Mouse (Mus musculus) limb, embryonic 15.5 days (tissue): ENCODE measurements around the gene Stk4. TPM values are rescaled to one million over a fixed set of nuclear protein-coding genes. Genes with fewer than 3 reads are reported as not detected.

Source experiments
- ATAC-seq: fragments of 200-750 bp; cut with Nextera tagmentation; 2 replicates; pipeline ENCODE4 v1.8.0; 2017; ENCODE audit warnings: low read depth, moderate TSS enrichment; ENCODE audit not compliant: insufficient number of reproducible peaks, low FRiP score, low TSS enrichment
- H3K27ac ChIP-seq: fragments of 300-500 bp; sonication (generic); 2 replicates; pipeline ENCODE4 v1.5.1; 2015; ENCODE audit warnings: moderate library complexity, mild to moderate bottlenecking, inconsistent platforms
- H3K27me3 ChIP-seq: fragments of 300-500 bp; sonication (generic); 2 replicates; pipeline ENCODE4 v1.6.1; 2015; ENCODE audit warnings: inconsistent platforms
- H3K36me3 ChIP-seq: fragments of 300-500 bp; sonication (generic); 2 replicates; pipeline ENCODE4 v1.6.1; 2015; ENCODE audit warnings: inconsistent platforms
- H3K4me1 ChIP-seq: fragments of 300-500 bp; sonication (generic); 2 replicates; pipeline ENCODE4 v1.6.1; 2015; ENCODE audit warnings: inconsistent platforms
- H3K4me2 ChIP-seq: fragments of 300-500 bp; sonication (generic); 2 replicates; pipeline ENCODE4 v1.6.1; 2015; ENCODE audit warnings: mild to moderate bottlenecking, inconsistent platforms
- H3K4me3 ChIP-seq: fragments of 300-500 bp; sonication (generic); 2 replicates; pipeline ENCODE4 v1.5.1; 2015; ENCODE audit warnings: mild to moderate bottlenecking, inconsistent platforms
- H3K9ac ChIP-seq: fragments of 300-500 bp; sonication (generic); 2 replicates; pipeline ENCODE4 v1.6.1; 2015; ENCODE audit warnings: inconsistent platforms
- H3K9me3 ChIP-seq: fragments of 300-500 bp; sonication (generic); 2 replicates; pipeline ENCODE4 v1.6.1; 2016; ENCODE audit warnings: inconsistent platforms
- WGBS: fragments of 180-500 bp; shearing (Covaris S2); methylation state at CpG from one replicate; pipeline ENCODE4 v1.1.7; 2015; 5-methylcytosine and 5-hydroxymethylcytosine counted together
- polyA plus RNA-seq: library from polyadenylated mRNA; unstranded; fragments of >200 nt; fragmentation: Nextera tagmentation; extraction: Ambion mirVana; gene quantifications from 2 replicates; pipeline ENCODE4 v1.2.1, GENCODE M21; 2015

Gene Stk4
- polyA plus RNA-seq = 17.7 and 19.6 TPM in 2 replicates

DNA sequence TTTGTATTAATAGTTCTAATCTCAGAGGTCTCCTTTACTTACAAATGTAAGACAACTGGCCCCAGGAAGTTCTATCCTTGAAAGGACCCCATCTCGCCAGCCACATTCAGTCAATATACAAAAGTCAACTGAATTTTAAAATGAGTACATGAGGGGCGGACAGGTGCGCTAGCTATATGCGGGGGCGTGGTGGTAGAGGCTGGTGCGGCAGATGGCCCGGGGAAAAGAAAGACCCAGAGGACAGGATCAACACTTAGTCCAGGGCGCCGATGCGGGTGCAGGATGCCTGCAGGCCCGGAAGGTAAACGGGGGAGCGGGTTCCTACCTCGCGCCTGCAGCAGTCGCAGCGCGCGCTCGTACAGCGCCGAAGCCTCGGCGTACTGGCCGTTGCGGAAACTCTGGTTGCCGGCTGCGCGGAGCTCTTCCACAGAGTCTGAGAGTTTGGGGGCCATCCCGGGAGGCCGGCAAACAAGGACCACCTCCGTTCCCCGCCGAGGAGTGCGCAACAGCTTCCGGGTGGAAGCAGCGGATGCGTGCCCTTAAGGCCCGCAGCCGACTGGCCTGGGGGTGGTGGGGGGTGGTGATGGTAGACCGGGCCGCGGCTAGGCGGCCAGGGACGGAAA lies at the start of gene Stk4:
TSS of gene Stk4 (plus strand) at position 181 of the 623 bp plus-strand sequence.
- Histone ChIP-seq H3K4me3 (peak within 1 kb of the TSS; percentile 97), H3K27ac (peak within 1 kb of the TSS; percentile 89), H3K4me1 (peaks cover 25% of the 10 kb centered on the region), H3K27me3 (no peaks in the 10 kb centered on the region), H3K36me3 (peaks cover 13% of the 10 kb centered on the region), H3K9ac (peak within 1 kb of the TSS; percentile 89), H3K4me2 (peak within 1 kb of the TSS; percentile 89), H3K9me3 (no peaks in the 10 kb centered on the region)
- under 1% methylated on average over 45 of the region's 45 CpGs for WGBS
- peak; percentile 23 for ATAC-seq

DNA sequence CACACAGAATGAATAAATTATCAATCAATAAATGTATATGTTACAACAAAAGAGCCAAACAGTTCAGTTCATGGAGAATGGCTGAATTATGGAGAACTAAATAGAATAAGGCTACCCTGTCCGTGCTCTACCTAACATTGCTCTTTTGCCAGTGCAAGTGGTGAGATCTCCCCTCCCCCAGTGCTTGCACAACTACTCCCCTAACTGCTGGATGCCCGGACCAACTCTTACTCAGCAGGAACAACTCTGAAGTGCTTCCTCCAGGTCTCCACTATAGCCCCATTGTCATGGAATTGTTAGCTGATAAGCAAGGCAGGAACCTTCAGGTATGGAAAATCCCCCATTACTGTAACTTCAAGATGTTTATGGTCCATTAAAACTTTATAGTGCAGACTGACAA lies 48.0 kb upstream of the Stk4 start:
- no peak for ATAC-seq
- H3K27ac ChIP-seq = no peak overlapping the region
- H3K27me3 ChIP-seq = no peaks in the 10 kb centered on the region
- no peak overlapping the region for H3K4me3 ChIP-seq
- 43% methylated on average over 2 of the region's 2 CpGs for WGBS
- H3K9me3 ChIP-seq = no peaks in the 10 kb centered on the region
- H3K4me1 ChIP-seq = no peaks in the 10 kb centered on the region
- no peak overlapping the region for H3K9ac ChIP-seq
- H3K36me3 ChIP-seq = peaks cover 24% of the 10 kb centered on the region
- no peak overlapping the region for H3K4me2 ChIP-seq

- no peak within 1 kb of the TSS for H3K27ac ChIP-seq
- H3K4me3 ChIP-seq = no peak within 1 kb of the TSS
- H3K4me2 ChIP-seq = no peak within 1 kb of the TSS
- no peaks in the 10 kb centered on the region; the same call in 1 of the 2 replicates for H3K36me3 ChIP-seq
- no peaks in the 10 kb centered on the region for H3K27me3 ChIP-seq
- 83% methylated on average over 16 of the region's 16 CpGs for WGBS
- H3K9me3 ChIP-seq = no peaks in the 10 kb centered on the region
- ATAC-seq = no peak
- H3K4me1 ChIP-seq = no peaks in the 10 kb centered on the region
- no peak within 1 kb of the TSS for H3K9ac ChIP-seq
Observed at GRCm38 (mm10) chr2:164025150-164025549, 45.0 kb upstream of the Stk4 start, which contains the start of gene Pabpc1l. Pabpc1l (plus strand) TSS chr2:164025450.

GRCm38 (mm10) chr2:164031147-164031546 lies 39.0 kb upstream of the Stk4 start:
- Histone ChIP-seq H3K4me2 (no peak overlapping the region), H3K9ac (no peak overlapping the region), H3K27me3 (no peaks in the 10 kb centered on the region), H3K36me3 (no peaks in the 10 kb centered on the region), H3K4me1 (no peaks in the 10 kb centered on the region), H3K9me3 (no peaks in the 10 kb centered on the region), H3K27ac (no peak overlapping the region), H3K4me3 (no peak overlapping the region)
- 69% methylated on average over 10 of the region's 10 CpGs for WGBS
- no peak for ATAC-seq

DNA sequence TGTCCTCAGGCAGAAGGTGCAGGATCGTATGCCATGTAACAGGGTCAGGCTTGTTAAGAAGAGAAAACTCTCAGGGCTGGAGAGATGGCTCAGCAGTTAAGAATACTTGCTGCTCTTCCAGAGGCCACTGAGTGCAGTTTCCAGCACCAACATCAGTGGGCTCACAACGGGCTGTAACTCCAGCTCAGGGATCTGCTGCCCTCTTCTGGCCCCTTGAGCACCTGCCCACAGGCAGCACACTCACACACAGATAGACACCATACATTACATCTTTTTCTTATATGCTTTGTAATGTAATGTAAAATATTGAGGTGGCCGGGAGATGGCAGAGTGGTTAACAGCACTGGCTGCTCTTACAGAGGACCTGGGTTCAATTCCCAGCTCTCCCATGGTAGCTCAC lies 37.1 kb upstream of the Stk4 start:
- WGBS = 92% methylated on average over 3 of the region's 3 CpGs
- Histone ChIP-seq H3K4me3 (no peak overlapping the region), H3K9ac (no peak overlapping the region), H3K4me1 (peaks cover 3% of the 10 kb centered on the region), H3K27ac (no peak overlapping the region), H3K9me3 (no peaks in the 10 kb centered on the region), H3K4me2 (no peak overlapping the region), H3K36me3 (no peaks in the 10 kb centered on the region), H3K27me3 (no peaks in the 10 kb centered on the region)
- ATAC-seq = no peak

- Histone ChIP-seq H3K27ac (no peak overlapping the region), H3K27me3 (no peaks in the 10 kb centered on the region), H3K4me1 (peaks cover 3% of the 10 kb centered on the region), H3K9me3 (no peaks in the 10 kb centered on the region), H3K4me2 (no peak overlapping the region), H3K4me3 (no peak overlapping the region), H3K36me3 (no peaks in the 10 kb centered on the region), H3K9ac (no peak overlapping the region)
- WGBS = 54% methylated on average over 10 of the region's 10 CpGs
- peak; percentile 76 for ATAC-seq
Observed at GRCm38 (mm10) chr2:164036520-164037019, 33.6 kb upstream of the Stk4 start.

DNA sequence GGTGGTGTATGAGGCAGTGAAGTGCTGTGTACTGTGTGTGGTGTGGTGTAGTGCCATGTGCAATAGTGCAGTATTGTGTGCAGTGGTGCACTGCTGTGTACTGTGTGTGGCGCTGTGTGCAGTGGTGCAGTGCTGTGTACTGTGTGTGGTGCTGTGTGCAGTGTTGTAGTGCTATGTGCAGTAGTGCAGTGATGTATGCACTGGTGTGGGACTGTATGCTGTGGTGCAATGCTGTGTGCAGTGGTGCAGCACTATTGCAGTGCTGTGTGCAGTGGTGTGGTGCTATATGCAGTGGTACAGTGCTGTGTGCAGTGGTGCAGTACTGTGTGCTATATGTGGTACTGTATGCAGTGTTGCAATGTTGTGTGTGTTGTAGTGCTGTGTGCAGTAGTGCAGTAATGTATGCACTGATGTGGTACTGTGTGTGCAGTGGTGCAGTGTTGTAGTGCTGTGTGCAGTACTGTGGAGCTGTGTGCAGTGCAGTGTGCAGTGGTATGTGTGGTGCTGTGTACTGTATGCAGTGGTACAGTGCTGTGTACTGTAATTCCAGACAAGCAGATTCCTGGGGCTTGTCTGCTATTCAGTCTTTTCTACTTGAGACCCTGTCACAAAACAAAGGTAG lies 31.6 kb upstream of the Stk4 start:
- H3K9me3 ChIP-seq = no peaks in the 10 kb centered on the region
- no peak overlapping the region for H3K27ac ChIP-seq
- H3K27me3 ChIP-seq = no peaks in the 10 kb centered on the region
- ATAC-seq = no peak
- H3K4me3 ChIP-seq = no peak overlapping the region
- WGBS = 93% methylated on average over 1 of the region's 1 CpGs
- no peaks in the 10 kb centered on the region for H3K36me3 ChIP-seq
- H3K4me2 ChIP-seq = no peak overlapping the region
- peaks cover 3% of the 10 kb centered on the region for H3K4me1 ChIP-seq
- H3K9ac ChIP-seq = no peak overlapping the region

DNA sequence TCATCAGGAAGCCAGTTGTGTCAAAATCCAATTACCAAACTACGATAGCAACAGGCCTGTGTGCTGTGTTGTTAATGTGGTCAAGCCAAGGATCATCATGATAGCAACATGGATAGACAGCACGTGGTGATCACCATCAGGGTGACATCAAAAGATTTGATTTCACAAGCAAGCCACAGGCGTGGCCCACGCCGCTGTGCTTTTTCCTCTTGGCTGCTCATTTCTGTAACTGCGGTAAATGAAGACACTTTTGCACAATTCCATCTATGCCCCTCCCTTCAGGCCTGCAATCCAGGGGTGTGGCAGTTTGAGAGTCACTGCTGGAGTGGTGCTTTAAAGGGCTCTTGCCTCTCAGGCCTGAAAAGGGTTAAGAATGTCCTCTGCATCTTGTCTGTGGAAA lies 29.2 kb upstream of the Stk4 start:
- H3K9me3 ChIP-seq = no peaks in the 10 kb centered on the region
- no peak overlapping the region for H3K27ac ChIP-seq
- no peaks in the 10 kb centered on the region for H3K27me3 ChIP-seq
- ATAC-seq = no peak
- 80% methylated on average over 6 of the region's 6 CpGs for WGBS
- H3K4me3 ChIP-seq = no peak overlapping the region
- H3K4me2 ChIP-seq = no peak overlapping the region
- no peak overlapping the region for H3K9ac ChIP-seq
- no peaks in the 10 kb centered on the region for H3K36me3 ChIP-seq
- H3K4me1 ChIP-seq = peaks cover 3% of the 10 kb centered on the region

DNA sequence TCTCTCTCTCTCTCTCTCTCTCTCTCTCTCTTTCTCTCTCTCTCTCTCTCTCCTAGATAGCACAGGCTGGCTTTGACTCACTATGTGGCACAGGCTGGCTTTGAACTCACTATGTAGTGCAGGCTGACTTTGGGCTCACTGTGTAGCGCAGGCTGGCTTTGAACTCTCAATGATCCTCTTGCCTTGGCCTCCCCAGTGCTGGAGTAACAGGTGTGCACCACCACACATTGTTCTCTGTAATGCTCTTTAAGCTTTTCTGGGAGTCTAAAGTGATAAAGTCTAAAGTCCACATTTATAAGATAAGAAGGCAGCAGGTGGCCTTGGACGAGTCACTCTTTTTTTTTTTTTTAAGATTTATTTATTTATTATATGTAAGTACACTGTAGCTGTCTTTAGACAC lies 28.6 kb upstream of the Stk4 start:
- Histone ChIP-seq H3K9me3 (no peaks in the 10 kb centered on the region), H3K27ac (no peak overlapping the region), H3K9ac (no peak overlapping the region), H3K27me3 (no peaks in the 10 kb centered on the region), H3K36me3 (no peaks in the 10 kb centered on the region), H3K4me1 (peaks cover 3% of the 10 kb centered on the region), H3K4me3 (no peak overlapping the region), H3K4me2 (no peak overlapping the region)
- no peak for ATAC-seq
- 78% methylated on average over 2 of the region's 2 CpGs for WGBS

- H3K9me3 ChIP-seq = no peaks in the 10 kb centered on the region
- no peak overlapping the region for H3K27ac ChIP-seq
- WGBS = 4% methylated on average over 10 of the region's 16 CpGs
- no peak overlapping the region for H3K9ac ChIP-seq
- no peaks in the 10 kb centered on the region for H3K27me3 ChIP-seq
- H3K36me3 ChIP-seq = peaks cover 9% of the 10 kb centered on the region
- H3K4me1 ChIP-seq = peaks cover 3% of the 10 kb centered on the region
- peak overlapping the region; percentile 28 for H3K4me3 ChIP-seq
- H3K4me2 ChIP-seq = peak overlapping the region; percentile 41
- peak; percentile 37 for ATAC-seq
Observed at GRCm38 (mm10) chr2:164047197-164047690, 22.9 kb upstream of the Stk4 start.

- no peaks in the 10 kb centered on the region for H3K27me3 ChIP-seq
- 88% methylated on average over 8 of the region's 8 CpGs for WGBS
- no peak overlapping the region for H3K9ac ChIP-seq
- ATAC-seq = no peak
- no peak overlapping the region for H3K4me3 ChIP-seq
- H3K4me2 ChIP-seq = no peak overlapping the region
- no peaks in the 10 kb centered on the region for H3K4me1 ChIP-seq
- H3K36me3 ChIP-seq = peaks cover 67% of the 10 kb centered on the region
- H3K9me3 ChIP-seq = no peaks in the 10 kb centered on the region
- no peak overlapping the region for H3K27ac ChIP-seq
Observed at GRCm38 (mm10) chr2:164053767-164054166, 16.4 kb upstream of the Stk4 start.

GRCm38 (mm10) chr2:164054671-164055070 lies 15.5 kb upstream of the Stk4 start:
- Histone ChIP-seq H3K27me3 (no peaks in the 10 kb centered on the region), H3K4me1 (no peaks in the 10 kb centered on the region)
- 86% methylated on average over 8 of the region's 8 CpGs for WGBS

More at GRCm38 (mm10) chr2:164054671-164055070, 15.5 kb upstream of the Stk4 start:
- peaks cover 76% of the 10 kb centered on the region for H3K36me3 ChIP-seq
- no peak overlapping the region for H3K4me3 ChIP-seq
- ATAC-seq = no peak
- H3K27ac ChIP-seq = no peak overlapping the region
- no peaks in the 10 kb centered on the region for H3K9me3 ChIP-seq
- H3K9ac ChIP-seq = no peak overlapping the region
- no peak overlapping the region for H3K4me2 ChIP-seq
